Mouse (Mus musculus) heart, postnatal 25 days (tissue): Measurements from ENCODE around the gene Hoxd12. TPM values are rescaled to one million over a fixed set of nuclear protein-coding genes. Genes with fewer than 3 reads are reported as not detected.

ENCODE experiments used
- DNase-seq: peaks from one replicate; pipeline ENCODE4 v3.0.0; 2022; ENCODE audit warnings: low spot score
- intact Hi-C: fragments of 180-260 bp; cut with DNase I; formaldehyde crosslinking; loops from one replicate; pipeline ENCODE4 v1.15.1; 2025
- total RNA-seq, 2 experiments: library from RNA; stranded (reverse); gene quantifications; 2 replicates each; pipeline ENCODE4 v1.2.3; 2021

Gene Hoxd12
- total RNA-seq, 2 experiments from 2014 or later = not detected

GRCm38 (mm10) chr2:74679596-74679971 is 4.8 kb downstream of the Hoxd12 start:
- intact Hi-C loops = no loop called here
- DNase-seq = no peak

GRCm38 (mm10) chr2:74679980-74680379 is 5.2 kb downstream of the Hoxd12 start:
- intact Hi-C loops = no loop called here
- no peak for DNase-seq

GRCm38 (mm10) chr2:74680561-74681398 is 6.0 kb downstream of the Hoxd12 start:
- intact Hi-C loops = no loop called here
- no peak for DNase-seq

GRCm38 (mm10) chr2:74681594-74682531 is 7.0 kb downstream of the Hoxd12 start:
- DNase-seq = no peak

GRCm38 (mm10) chr2:74682796-74683195 is 8.0 kb downstream of the Hoxd12 start:
- intact Hi-C loops = no loop called here
- no peak for DNase-seq

More at GRCm38 (mm10) chr2:74681594-74682531, 7.0 kb downstream of the Hoxd12 start:
- intact Hi-C loops = no loop called here

DNA sequence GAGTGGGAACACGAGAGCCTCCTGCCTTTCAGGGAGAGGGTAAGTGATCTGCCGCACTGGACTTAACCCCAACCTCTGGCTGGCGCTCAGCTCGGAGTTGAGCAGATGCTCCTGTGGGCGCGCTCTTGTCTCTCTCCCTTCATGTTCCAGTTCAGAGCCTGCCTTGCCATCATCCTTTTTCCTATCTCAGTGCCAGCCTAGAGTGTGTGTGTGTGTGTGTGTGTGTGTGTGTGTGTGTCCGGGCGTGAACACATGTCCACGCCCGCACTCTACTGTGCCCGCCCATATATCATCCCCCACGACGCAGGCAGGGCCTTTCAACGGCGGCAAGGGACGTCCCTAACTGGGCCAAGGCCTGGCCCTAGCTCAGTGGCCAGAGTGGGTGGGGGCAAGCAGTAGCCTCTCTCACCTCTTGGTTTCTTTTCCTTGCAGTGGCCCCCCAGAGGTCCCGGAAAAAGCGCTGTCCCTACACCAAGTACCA is 8.7 kb downstream of the Hoxd12 start:
- no peak for DNase-seq
- intact Hi-C loops = no loop called here

DNA sequence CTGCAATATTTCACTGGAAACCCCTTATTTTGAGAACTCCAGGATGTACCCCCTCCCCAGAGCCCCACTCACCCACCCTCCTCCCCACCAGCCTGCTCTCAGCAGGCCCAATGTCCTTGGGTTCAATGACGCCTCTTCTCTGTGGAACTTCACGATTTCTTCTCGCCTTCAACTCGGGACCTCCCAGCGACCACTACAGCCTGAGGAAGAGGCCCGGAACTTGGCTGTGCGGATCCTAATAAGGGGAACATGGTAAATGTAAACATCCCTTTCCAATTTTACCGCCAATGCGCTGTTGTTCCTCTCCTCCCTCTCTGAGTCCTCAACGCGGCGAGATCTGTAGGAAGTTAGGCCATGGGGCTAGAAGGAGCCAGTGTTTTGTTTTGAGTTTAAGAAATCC is 9.3 kb downstream of the Hoxd12 start:
- DNase-seq = no peak
- intact Hi-C loops = no loop called here

DNA sequence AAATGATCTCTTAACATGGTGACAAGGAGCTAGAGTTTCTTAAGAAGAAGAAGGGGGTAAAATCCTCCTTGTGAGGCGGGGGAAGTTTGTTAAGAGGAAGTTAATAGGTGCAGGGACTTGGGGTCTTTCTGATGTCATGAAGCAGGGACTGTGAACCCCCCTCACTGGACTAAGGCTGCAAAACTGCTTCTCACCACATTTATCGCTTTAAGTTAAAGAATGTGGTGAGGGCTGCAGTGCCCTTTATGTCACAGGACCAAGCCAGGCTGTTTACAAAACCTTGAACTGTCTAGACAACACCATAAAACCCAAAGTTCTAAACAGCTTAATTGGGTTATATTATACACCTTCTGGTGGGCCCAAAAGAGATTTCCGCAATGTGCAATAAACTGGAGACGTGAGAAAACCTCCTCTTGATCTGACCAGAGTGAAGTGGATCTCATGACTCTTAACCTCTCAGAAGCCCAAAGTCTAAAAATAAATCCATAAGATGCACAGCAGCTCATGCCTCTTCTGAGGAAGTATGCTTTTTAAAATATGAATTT is 10.3 kb downstream of the Hoxd12 start:
- intact Hi-C loops = no loop called here
- DNase-seq = no peak

DNA sequence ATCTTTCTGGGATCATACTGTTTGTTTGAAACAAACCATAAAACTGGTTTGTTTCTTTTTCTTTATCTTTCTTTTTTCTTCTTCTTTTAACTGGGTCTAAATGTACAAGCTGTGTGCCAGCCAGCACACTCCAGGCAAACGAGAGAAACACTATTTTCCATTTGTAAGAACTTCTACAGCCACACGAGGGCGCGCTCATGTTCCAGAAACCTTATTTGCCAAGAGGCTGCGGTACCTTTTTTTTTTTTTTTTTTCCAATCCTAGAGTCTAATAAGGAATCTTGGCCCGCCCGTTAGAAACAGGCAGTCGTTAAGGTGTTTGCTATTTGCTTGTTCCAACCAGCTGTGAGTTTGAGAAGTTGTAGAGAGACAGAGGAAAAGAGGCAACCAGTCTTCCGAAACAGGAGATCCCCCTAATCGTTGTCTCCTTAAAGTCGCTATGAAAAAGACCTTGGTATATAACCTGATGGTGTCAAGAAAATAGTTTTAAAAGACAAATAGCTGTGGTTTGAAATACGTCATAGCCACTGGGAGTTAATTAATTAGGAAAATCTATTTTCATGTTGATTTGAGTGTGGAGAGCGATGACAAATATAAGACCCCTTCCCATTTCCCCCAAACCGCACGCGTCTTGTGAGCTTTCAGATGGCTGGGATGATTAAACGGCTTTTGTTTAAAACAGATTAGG is 11.6 kb downstream of the Hoxd12 start:
- intact Hi-C loops = no loop called here
- DNase-seq = no peak

GRCm38 (mm10) chr2:74686988-74687697 is 12.3 kb downstream of the Hoxd12 start:
- no peak for DNase-seq
- intact Hi-C loops = no loop called here

- intact Hi-C loops = no loop called here
- DNase-seq = no peak
Measured at GRCm38 (mm10) chr2:74687698-74688555, 13.1 kb downstream of the Hoxd12 start.

- no peak for DNase-seq
- intact Hi-C loops = no loop called here
Measured at GRCm38 (mm10) chr2:74688795-74689573, 14.2 kb downstream of the Hoxd12 start.

GRCm38 (mm10) chr2:74689574-74690337 is 14.9 kb downstream of the Hoxd12 start:
- intact Hi-C loops = loop anchor here (5.0 kb wide), 1 partner anchor 37 kb away; no protein-coding TSS in a partner anchor
- no peak for DNase-seq

DNA sequence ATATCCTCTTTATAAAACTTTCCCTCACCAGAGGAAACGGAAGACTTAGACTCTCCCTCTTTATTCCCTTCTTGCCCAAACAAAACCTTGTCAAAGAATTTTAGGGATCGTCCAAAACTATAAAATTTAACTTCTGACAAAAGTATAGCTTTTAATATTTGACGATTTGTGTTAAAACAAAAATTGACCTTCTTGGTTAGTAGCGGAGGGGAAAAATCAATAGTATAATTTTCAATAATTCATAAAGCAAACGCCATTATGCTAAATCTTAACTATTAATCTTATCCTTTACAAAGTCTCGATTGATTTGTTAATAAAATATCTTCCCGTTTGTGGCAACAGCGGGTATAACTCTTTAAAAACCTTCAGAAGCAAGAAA is 15.5 kb downstream of the Hoxd12 start:
- intact Hi-C loops = loop anchor here (5.0 kb wide), 1 partner anchor 38 kb away; no protein-coding TSS in a partner anchor
- DNase-seq = no peak

GRCm38 (mm10) chr2:74691022-74691951 is 16.5 kb downstream of the Hoxd12 start, which contains the start of gene Hoxd10:
TSS of gene Hoxd10 (plus strand) at chr2:74691924.
- intact Hi-C loops = loop anchor here (5.0 kb wide), 1 partner anchor 39 kb away; no protein-coding TSS in a partner anchor
- no peak for DNase-seq
